Mouse (Mus musculus) thymus, postnatal 0 days (tissue): ENCODE data around the gene Mas1. TPM values are rescaled to one million over a fixed set of nuclear protein-coding genes. Genes with fewer than 3 reads are reported as not detected.
"Not testable (repeated sequence)": the region's sequence is repeated elsewhere in the genome, so short reads cannot be mapped to it uniquely, and the experiment has no call there.

Source experiments
- DNase-seq: peaks from one replicate; pipeline ENCODE4 v3.0.0-alpha.2; 2015; ENCODE audit warnings: low spot score
- polyA plus RNA-seq: library from polyadenylated mRNA; unstranded; fragments of >200 nt; fragmentation: Nextera tagmentation; extraction: Ambion mirVana; gene quantifications from 2 replicates; pipeline ENCODE4 v1.2.1, GENCODE M21; 2015

The Mas1 gene
- polyA plus RNA-seq = 0.10 and 0.26 TPM in 2 replicates

- no peak for DNase-seq
These were observed at the start of gene Mas1 for GRCm38 (mm10) chr17:12868043-12868442. TSS of gene Mas1 (minus strand) at chr17:12868143.

- DNase-seq = peak; percentile 47
These were observed 48.8 kb upstream of the Mas1 start for GRCm38 (mm10) chr17:12916588-12917380.

GRCm38 (mm10) chr17:12915881-12916583, 48.1 kb upstream of the Mas1 start, which contains the start of gene Mrpl18:
TSS of gene Mrpl18 (minus strand) at chr17:12916345.
- peak; percentile 100 for DNase-seq

- no peak for DNase-seq
These were observed 47.5 kb upstream of the Mas1 start, which contains the start of gene Tcp1 for GRCm38 (mm10) chr17:12915488-12915880. TSS of gene Tcp1 (plus strand) at chr17:12915701.

- no peak for DNase-seq
These were observed 42.4 kb upstream of the Mas1 start for GRCm38 (mm10) chr17:12910391-12910790.

GRCm38 (mm10) chr17:12909361-12910280, 41.7 kb upstream of the Mas1 start, which contains the start of gene Pnldc1:
TSS of gene Pnldc1 (minus strand) at chr17:12910230.
- DNase-seq = no peak

GRCm38 (mm10) chr17:12906436-12906835, 38.5 kb upstream of the Mas1 start:
- DNase-seq = no peak

- DNase-seq = no peak
These were observed 37.9 kb upstream of the Mas1 start for GRCm38 (mm10) chr17:12905810-12906209.

- DNase-seq = no peak
These were observed 36.4 kb upstream of the Mas1 start for GRCm38 (mm10) chr17:12904349-12904748.

GRCm38 (mm10) chr17:12903372-12904333, 35.7 kb upstream of the Mas1 start:
- no peak for DNase-seq

- DNase-seq = no peak
These were observed 34.3 kb upstream of the Mas1 start for GRCm38 (mm10) chr17:12902291-12902690.

- not testable (repeated sequence) for DNase-seq
These were observed 30.7 kb upstream of the Mas1 start for GRCm38 (mm10) chr17:12898607-12899006.

- no peak for DNase-seq
These were observed 29.7 kb upstream of the Mas1 start for GRCm38 (mm10) chr17:12897674-12898073.

- DNase-seq = no peak
These were observed 24.1 kb upstream of the Mas1 start for GRCm38 (mm10) chr17:12892033-12892432.

- no peak for DNase-seq
These were observed 23.1 kb upstream of the Mas1 start for GRCm38 (mm10) chr17:12891054-12891453.

GRCm38 (mm10) chr17:12887021-12887775, 19.3 kb upstream of the Mas1 start:
- DNase-seq = no peak

- peak; percentile 48 for DNase-seq
These were observed 18.7 kb upstream of the Mas1 start for GRCm38 (mm10) chr17:12886620-12887019.

GRCm38 (mm10) chr17:12881216-12881615, 13.3 kb upstream of the Mas1 start:
- DNase-seq = no peak

GRCm38 (mm10) chr17:12880178-12880577, 12.2 kb upstream of the Mas1 start:
- DNase-seq = peak; percentile 87
